Mouse (Mus musculus) hindbrain, embryonic 14.5 days (tissue): ENCODE measurements around the gene Rpia. TPM values are rescaled to one million over a fixed set of nuclear protein-coding genes. Genes with fewer than 3 reads are reported as not detected.

Experiments used
- ATAC-seq: fragments of 200-750 bp; cut with Nextera tagmentation; 2 replicates; pipeline ENCODE4 v1.8.0; 2017; ENCODE audit warnings: moderate number of reproducible peaks, mild to moderate bottlenecking, moderate TSS enrichment, moderate library complexity; ENCODE audit not compliant: low FRiP score
- DNase-seq: peaks from one replicate; pipeline ENCODE4 v3.0.0-alpha.2; 2015; ENCODE audit warnings: low spot score
- H3K27ac ChIP-seq: fragments of 300-500 bp; sonication (generic); 2 replicates; pipeline ENCODE4 v1.5.1; 2014; ENCODE audit warnings: mild to moderate bottlenecking, moderate library complexity
- H3K27me3 ChIP-seq: fragments of 300-500 bp; sonication (generic); 2 replicates; pipeline ENCODE4 v1.6.1; 2014; ENCODE audit warnings: mild to moderate bottlenecking, low read length, mixed read lengths; ENCODE audit not compliant: control insufficient read depth, insufficient read depth
- H3K36me3 ChIP-seq: fragments of 300-500 bp; sonication (generic); replicated peaks from 2 replicates; pipeline ENCODE4 v1.6.1; 2014; ENCODE audit not compliant: control insufficient read depth, insufficient read depth
- H3K4me1 ChIP-seq: fragments of 300-500 bp; sonication (generic); replicated peaks from 2 replicates; pipeline ENCODE4 v1.6.1; 2014; ENCODE audit warnings: antibody characterized with exemption, low read length, mixed read lengths; ENCODE audit not compliant: control insufficient read depth, insufficient read depth
- H3K4me2 ChIP-seq: fragments of 300-500 bp; sonication (generic); replicated peaks from 2 replicates; pipeline ENCODE4 v1.6.1; 2014; ENCODE audit warnings: mild to moderate bottlenecking, moderate library complexity
- H3K4me3 ChIP-seq: fragments of 300-500 bp; sonication (generic); replicated peaks from 2 replicates; pipeline ENCODE4 v1.5.1; 2014; ENCODE audit warnings: mild to moderate bottlenecking, low read length
- H3K9ac ChIP-seq: fragments of 300-500 bp; sonication (generic); 2 replicates; pipeline ENCODE4 v1.6.1; 2014
- H3K9me3 ChIP-seq: fragments of 300-500 bp; sonication (generic); 2 replicates; pipeline ENCODE4 v1.6.1; 2016; ENCODE audit warnings: low read length; ENCODE audit not compliant: control insufficient read depth
- WGBS: fragments of 180-500 bp; shearing (Covaris S2); extraction: QIAGEN DNeasy Blood & Tissue Kit; methylation state at CpG from one replicate; pipeline ENCODE4 v1.1.7; 2014; 5-methylcytosine and 5-hydroxymethylcytosine counted together
- polyA plus RNA-seq: library from polyadenylated mRNA; unstranded; fragments of >200 nt; fragmentation: Nextera tagmentation; extraction: Ambion mirVana; gene quantifications from 2 replicates; pipeline ENCODE4 v1.2.1, GENCODE M21; 2014

The Rpia gene
- 2.6 and 2.9 TPM in 2 replicates for polyA plus RNA-seq

DNA sequence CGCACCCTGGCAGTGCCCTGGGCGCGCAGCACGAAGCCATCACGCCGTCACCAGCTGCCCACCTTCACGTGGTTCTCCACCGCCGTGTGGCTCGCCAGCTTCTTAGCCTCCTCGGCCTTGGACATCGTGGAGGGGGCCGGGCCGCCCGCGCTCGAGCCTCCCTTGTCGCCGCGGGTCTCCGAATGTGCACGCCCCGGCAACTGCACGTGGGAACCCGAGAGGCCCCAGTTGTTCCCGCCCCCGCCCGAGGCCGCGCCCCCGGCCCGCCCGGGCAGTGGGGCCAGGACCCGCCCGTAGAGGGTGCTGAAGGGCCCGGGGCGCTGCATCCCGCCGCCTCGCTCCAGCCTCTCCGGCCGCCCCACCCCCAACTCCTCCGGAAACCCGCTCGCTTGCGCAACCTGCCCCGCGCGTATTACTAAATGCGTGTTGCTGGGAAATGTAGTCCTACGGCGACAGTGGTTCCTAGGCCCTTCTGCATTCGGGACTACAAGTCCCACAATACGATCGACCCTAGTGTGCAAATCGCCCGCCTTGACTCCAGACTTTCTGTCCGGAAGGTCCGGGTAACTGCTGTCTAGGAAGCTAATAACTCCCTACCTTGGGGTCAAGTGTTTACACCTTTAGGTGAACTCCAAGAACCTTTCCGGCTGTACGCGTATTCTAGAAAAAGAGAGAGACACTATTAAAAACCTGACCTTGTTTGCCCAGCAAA is at the start of gene Rpia:
TSS of gene Rpia (minus strand) at position 409 of the 712 bp plus-strand sequence.
- WGBS: under 1% methylated on average over 62 of the region's 62 CpGs
- DNase-seq (peak; percentile 89), ATAC-seq (peak; percentile 98)
- peak within 1 kb of the TSS; percentile 88 for H3K4me2 ChIP-seq
- no peaks in the 10 kb centered on the region for H3K27me3 ChIP-seq
- H3K4me1 ChIP-seq: peaks cover 21% of the 10 kb centered on the region
- H3K27ac ChIP-seq: peak within 1 kb of the TSS; percentile 52
- peak within 1 kb of the TSS; percentile 77 for H3K4me3 ChIP-seq
- H3K36me3 ChIP-seq: no peaks in the 10 kb centered on the region
- H3K9ac ChIP-seq: peak within 1 kb of the TSS; percentile 77
- no peaks in the 10 kb centered on the region for H3K9me3 ChIP-seq

DNA sequence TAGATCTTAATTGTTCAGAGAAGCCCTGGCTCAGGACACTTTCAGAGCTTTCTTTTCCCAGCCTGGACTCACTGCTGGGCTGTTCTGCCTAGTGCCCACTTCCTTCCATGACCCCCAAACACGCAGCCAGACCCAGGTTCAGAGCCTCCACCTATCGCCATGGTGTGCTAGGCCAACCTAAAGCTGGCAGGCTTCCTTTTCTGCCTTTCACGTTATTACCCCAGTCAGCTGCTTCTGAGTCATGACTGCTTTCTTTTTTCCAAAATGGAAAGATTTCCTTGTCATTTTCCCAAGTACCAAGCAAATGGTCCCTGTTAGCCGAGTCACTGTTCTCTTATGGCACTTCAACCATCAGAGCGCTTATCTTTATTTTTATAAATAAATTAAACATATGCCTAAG is 48.2 kb upstream of the Rpia start:
- ATAC-seq: no peak

GRCm38 (mm10) chr6:70838532-70838931 is 46.5 kb upstream of the Rpia start:
- DNase-seq (no peak), ATAC-seq (no peak)
- Histone ChIP-seq H3K27ac (no peak overlapping the region), H3K4me2 (no peak overlapping the region), H3K4me1 (peaks cover 5% of the 10 kb centered on the region; the same call in 1 of the 2 replicates), H3K9me3 (no peaks in the 10 kb centered on the region), H3K27me3 (no peaks in the 10 kb centered on the region), H3K9ac (no peak overlapping the region), H3K36me3 (no peaks in the 10 kb centered on the region), H3K4me3 (no peak overlapping the region)
- 61% methylated on average over 3 of the region's 3 CpGs for WGBS

More for the DNA sequence above, 48.2 kb upstream of the Rpia start:
- H3K36me3 ChIP-seq: no peaks in the 10 kb centered on the region
- H3K4me3 ChIP-seq: no peak overlapping the region
- H3K4me1 ChIP-seq: peaks cover 6% of the 10 kb centered on the region; the same call in 1 of the 2 replicates
- H3K9me3 ChIP-seq: no peaks in the 10 kb centered on the region
- H3K27me3 ChIP-seq: no peaks in the 10 kb centered on the region
- no peak overlapping the region for H3K9ac ChIP-seq
- DNase-seq: no peak
- no peak overlapping the region for H3K27ac ChIP-seq
- WGBS: 75% methylated on average over 5 of the region's 5 CpGs
- no peak overlapping the region for H3K4me2 ChIP-seq

- 87% methylated on average over 2 of the region's 2 CpGs for WGBS
Observed at GRCm38 (mm10) chr6:70837297-70837696, 45.3 kb upstream of the Rpia start.

GRCm38 (mm10) chr6:70831179-70831839 is 39.3 kb upstream of the Rpia start:
- H3K36me3 ChIP-seq: no peaks in the 10 kb centered on the region
- no peak overlapping the region for H3K4me2 ChIP-seq
- no peaks in the 10 kb centered on the region for H3K4me1 ChIP-seq
- WGBS: 86% methylated on average over 10 of the region's 10 CpGs
- H3K27ac ChIP-seq: no peak overlapping the region
- no peak for ATAC-seq
- H3K9me3 ChIP-seq: no peaks in the 10 kb centered on the region
- no peaks in the 10 kb centered on the region for H3K27me3 ChIP-seq
- DNase-seq: no peak
- no peak overlapping the region for H3K9ac ChIP-seq
- no peak overlapping the region for H3K4me3 ChIP-seq

More at GRCm38 (mm10) chr6:70837297-70837696, 45.3 kb upstream of the Rpia start:
- H3K27me3 ChIP-seq: no peaks in the 10 kb centered on the region
- no peak overlapping the region for H3K27ac ChIP-seq
- no peaks in the 10 kb centered on the region for H3K36me3 ChIP-seq
- H3K4me2 ChIP-seq: no peak overlapping the region
- DNase-seq: no peak
- no peaks in the 10 kb centered on the region for H3K4me1 ChIP-seq
- H3K9ac ChIP-seq: no peak overlapping the region
- H3K9me3 ChIP-seq: no peaks in the 10 kb centered on the region
- no peak for ATAC-seq
- H3K4me3 ChIP-seq: no peak overlapping the region

- H3K36me3 ChIP-seq: no peaks in the 10 kb centered on the region
- no peaks in the 10 kb centered on the region for H3K4me1 ChIP-seq
- no peak overlapping the region for H3K9ac ChIP-seq
- H3K27me3 ChIP-seq: no peaks in the 10 kb centered on the region
- ATAC-seq: no peak
- H3K27ac ChIP-seq: no peak overlapping the region
- no peak overlapping the region for H3K4me3 ChIP-seq
- DNase-seq: no peak
- 83% methylated on average over 3 of the region's 3 CpGs for WGBS
- no peak overlapping the region for H3K4me2 ChIP-seq
- no peaks in the 10 kb centered on the region for H3K9me3 ChIP-seq
Observed at GRCm38 (mm10) chr6:70830552-70830951, 38.5 kb upstream of the Rpia start.

GRCm38 (mm10) chr6:70829451-70829850 is 37.4 kb upstream of the Rpia start:
- no peak for ATAC-seq

GRCm38 (mm10) chr6:70824987-70825337 is 32.9 kb upstream of the Rpia start:
- no peaks in the 10 kb centered on the region for H3K36me3 ChIP-seq
- H3K9ac ChIP-seq: peak overlapping the region; percentile 58
- 0 out of 2 replicates have a peak, but pooled peaks cover 5% of the 10 kb centered on the region for H3K4me1 ChIP-seq
- no peaks in the 10 kb centered on the region for H3K27me3 ChIP-seq
- H3K4me2 ChIP-seq: peak overlapping the region; percentile 72
- no peaks in the 10 kb centered on the region for H3K9me3 ChIP-seq
- DNase-seq (no peak), ATAC-seq (no peak)
- peak overlapping the region; percentile 40 for H3K4me3 ChIP-seq
- WGBS: 57% methylated on average over 4 of the region's 4 CpGs
- H3K27ac ChIP-seq: no peak overlapping the region

More at GRCm38 (mm10) chr6:70829451-70829850, 37.4 kb upstream of the Rpia start:
- Histone ChIP-seq H3K4me3 (no peak overlapping the region), H3K4me1 (no peaks in the 10 kb centered on the region), H3K36me3 (no peaks in the 10 kb centered on the region), H3K4me2 (no peak overlapping the region), H3K9ac (no peak overlapping the region), H3K27ac (no peak overlapping the region), H3K9me3 (no peaks in the 10 kb centered on the region), H3K27me3 (no peaks in the 10 kb centered on the region)
- DNase-seq: no peak
- 63% methylated on average over 2 of the region's 2 CpGs for WGBS

DNA sequence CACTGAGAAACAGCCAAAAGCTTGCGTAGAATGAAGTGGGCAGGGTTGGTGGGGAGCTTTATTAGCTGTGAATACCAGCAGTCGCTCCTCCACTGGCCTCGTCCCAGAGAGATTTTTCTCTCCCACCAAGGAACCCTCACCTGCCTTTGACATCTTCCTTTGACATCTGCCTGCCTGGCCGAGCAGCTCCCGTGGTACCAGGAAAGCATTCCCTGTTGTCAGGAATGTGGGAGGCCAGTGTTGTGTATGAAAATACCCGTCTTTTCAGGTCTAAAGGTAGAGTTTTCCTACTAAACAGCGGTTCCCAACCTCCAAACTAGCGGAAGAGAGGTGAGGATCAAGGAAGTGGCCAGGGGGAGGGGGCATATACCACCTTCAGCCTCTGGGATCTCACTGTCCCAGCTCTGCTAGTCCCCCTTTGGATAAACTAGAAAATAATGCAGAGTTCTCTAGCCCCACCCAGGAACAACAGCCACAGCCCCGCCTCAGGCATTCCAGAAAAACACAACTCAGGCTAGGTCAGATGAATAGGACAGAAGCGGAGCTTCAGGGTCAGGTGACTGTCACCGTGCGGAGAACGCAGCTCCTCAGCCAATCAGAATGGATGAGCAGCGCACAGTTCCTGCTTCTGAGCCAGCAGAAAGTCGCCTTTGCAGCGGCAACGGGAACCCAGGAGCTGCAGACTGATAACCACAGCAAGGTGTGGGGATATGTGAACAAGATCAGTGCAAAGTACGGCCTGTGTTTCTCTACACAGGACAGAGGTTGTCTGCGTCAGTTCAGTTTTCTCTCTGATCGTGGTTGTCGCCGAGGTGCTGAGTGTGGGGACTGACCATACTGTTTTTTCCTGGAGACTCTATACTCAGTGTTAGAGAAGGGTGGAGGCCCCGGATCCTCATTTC is 32.3 kb upstream of the Rpia start:
- H3K27ac ChIP-seq: peak overlapping the region; percentile 44
- peak overlapping the region; percentile 58 for H3K9ac ChIP-seq
- 0 out of 2 replicates have a peak, but pooled peaks cover 5% of the 10 kb centered on the region for H3K4me1 ChIP-seq
- 7% methylated on average over 23 of the region's 23 CpGs for WGBS
- peak overlapping the region; percentile 72 for H3K4me2 ChIP-seq
- H3K9me3 ChIP-seq: no peaks in the 10 kb centered on the region
- no peaks in the 10 kb centered on the region for H3K27me3 ChIP-seq
- H3K36me3 ChIP-seq: no peaks in the 10 kb centered on the region
- H3K4me3 ChIP-seq: peak overlapping the region; percentile 40
- peak; percentile 96 for ATAC-seq
- peak; percentile 80 for DNase-seq
